Mouse (Mus musculus) adrenal gland, postnatal 14 days (tissue): ENCODE measurements around the gene Siah3. TPM values are rescaled to one million over a fixed set of nuclear protein-coding genes. Genes with fewer than 3 reads are reported as not detected.

Experiments
- DNase-seq: peaks from one replicate; pipeline ENCODE4 v3.0.0; 2021; ENCODE audit warnings: mixed read lengths
- total RNA-seq: library from RNA; stranded (reverse); gene quantifications from 2 replicates; pipeline ENCODE4 v1.2.3, GENCODE M21; 2021

The Siah3 gene
- total RNA-seq, 1 experiment from 2014 or later, result 0.63 TPM

- DNase-seq, result no peak
These were observed 13.2 kb downstream of the Siah3 start for GRCm38 (mm10) chr14:75468941-75469340.

DNA sequence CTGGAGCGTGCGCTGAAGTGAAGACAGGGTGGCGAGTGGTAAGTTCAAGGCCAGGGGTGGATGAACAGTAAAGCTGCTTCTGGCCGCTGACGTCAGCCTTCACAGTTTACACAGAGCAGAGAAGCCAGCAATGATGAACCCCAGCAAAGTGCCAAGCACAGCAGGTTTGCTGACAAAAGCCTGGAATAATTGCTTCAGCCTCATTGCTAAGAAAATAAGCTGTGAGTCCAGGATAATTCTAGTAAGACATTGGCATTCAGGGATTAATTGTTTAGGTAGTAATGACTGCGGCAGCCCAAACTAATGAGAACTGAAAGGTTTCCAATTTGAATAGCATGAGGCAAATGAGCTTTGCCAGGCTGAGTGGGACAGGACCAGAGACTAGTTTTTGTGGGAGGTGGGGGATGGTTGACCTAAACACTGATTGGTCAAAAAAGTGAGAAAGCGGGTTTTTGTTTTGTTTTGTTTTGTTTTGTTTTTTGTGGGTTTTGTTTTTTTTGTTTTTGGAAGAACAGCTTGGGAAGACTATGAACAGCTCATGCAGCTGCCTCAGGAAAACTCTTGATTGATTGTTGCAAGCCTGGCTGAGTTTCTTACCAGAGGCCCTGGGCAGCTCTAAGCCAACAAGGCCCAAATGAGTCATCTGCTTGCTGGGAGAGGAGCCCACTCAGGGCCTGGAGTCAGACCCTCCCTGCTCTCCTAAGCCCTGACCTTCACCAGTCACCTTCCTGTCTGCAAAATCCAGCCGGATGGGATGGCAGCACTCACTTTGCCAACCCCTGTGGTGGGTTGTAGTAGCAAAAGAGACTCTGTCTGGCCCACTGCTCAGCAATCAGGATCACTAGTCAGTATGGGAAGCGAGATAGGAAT is 17.5 kb downstream of the Siah3 start:
- peak; percentile 72 for DNase-seq

GRCm38 (mm10) chr14:75475887-75476286 is 20.1 kb downstream of the Siah3 start:
- no peak for DNase-seq

- no peak for DNase-seq
These were observed 26.7 kb downstream of the Siah3 start for GRCm38 (mm10) chr14:75482231-75483175.

DNA sequence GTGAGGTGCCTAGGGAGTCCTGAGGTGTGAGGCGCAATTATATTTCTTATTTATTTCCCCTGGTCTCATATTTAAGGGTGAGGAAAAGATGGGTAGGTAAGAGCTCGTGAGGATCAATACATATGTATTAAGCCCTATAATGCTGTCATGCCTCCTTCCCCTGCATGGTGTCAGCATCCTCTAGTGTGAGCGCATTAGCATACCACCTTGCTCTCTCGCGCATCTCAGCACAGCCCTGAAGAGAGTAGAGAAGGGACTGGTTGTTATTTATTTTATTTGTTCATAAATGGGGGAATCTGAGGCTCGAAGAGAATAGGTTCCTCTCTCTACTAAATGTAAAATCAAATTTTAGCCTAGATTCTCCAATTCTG is 27.4 kb downstream of the Siah3 start:
- no peak for DNase-seq

GRCm38 (mm10) chr14:75487932-75488331 is 32.1 kb downstream of the Siah3 start:
- no peak for DNase-seq

GRCm38 (mm10) chr14:75493555-75494194 is 37.9 kb downstream of the Siah3 start:
- DNase-seq, result no peak

GRCm38 (mm10) chr14:75494926-75495325 is 39.1 kb downstream of the Siah3 start:
- DNase-seq, result no peak

DNA sequence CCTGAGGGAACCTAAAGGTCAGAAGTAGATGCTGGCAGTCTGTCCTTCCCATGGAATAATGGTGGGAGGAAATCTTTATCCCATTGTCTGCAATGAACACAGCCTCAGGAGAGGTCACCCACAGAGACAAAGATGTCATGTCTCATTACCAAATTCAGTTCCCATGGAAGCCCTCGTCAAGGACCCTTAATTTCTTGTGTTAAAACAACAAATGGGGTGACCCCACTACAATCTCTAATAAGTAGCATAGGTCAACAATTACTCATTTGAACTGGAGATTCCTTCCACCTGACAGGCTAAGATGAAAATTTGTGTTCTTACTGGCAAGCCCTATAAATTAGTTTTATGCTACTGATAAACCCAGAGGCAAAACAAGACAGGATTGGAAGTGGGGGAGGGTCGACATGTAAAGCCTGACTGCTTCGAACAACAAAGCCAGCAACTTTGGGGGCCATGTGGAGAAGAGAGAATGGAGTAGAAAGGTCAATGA is 45.8 kb downstream of the Siah3 start:
- DNase-seq, result no peak

DNA sequence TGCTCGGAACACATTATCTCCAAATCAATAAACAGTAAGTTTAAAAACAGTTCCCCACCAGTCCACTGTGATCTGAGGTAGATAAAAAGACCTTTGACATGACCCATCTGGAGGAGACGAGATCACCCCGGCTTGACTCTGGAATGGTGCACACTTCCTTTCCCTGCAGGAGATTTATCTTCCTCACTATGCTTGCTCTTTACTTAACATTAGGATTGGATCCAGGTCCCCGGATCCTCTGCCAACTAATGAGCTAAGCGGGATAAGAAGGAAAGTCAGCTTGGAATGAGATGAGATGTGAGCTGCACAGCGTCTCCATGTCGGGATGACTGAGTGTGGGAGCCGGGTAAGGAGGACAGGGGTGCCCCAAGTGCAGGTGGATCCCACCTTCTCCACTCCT is 46.7 kb downstream of the Siah3 start:
- DNase-seq, result peak; percentile 7

DNA sequence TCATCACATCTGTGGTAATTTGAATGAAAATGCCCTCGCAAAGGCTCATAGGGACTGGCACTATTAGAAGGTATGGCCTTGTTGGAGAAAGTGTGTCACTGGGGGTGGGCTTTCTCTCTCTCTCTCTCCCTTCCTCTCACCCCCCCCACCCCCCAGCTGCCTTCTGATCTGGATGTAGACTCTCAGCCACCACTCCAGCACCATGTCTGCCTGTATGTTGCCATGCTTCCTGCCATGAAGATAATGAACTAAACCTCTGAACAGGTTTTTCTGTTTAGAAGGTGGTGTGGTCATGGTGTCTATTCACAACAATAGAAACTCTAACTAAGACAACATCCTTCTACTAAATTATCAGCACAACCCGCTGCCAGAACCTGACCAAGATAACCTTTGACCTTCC is 48.5 kb downstream of the Siah3 start:
- no peak for DNase-seq

- no peak for DNase-seq
These were observed 49.5 kb downstream of the Siah3 start for GRCm38 (mm10) chr14:75505126-75505840.

GRCm38 (mm10) chr14:75506246-75506645 is 50.5 kb downstream of the Siah3 start:
- DNase-seq, result no peak

- DNase-seq, result no peak
These were observed 54.3 kb downstream of the Siah3 start for GRCm38 (mm10) chr14:75510125-75510524.

DNA sequence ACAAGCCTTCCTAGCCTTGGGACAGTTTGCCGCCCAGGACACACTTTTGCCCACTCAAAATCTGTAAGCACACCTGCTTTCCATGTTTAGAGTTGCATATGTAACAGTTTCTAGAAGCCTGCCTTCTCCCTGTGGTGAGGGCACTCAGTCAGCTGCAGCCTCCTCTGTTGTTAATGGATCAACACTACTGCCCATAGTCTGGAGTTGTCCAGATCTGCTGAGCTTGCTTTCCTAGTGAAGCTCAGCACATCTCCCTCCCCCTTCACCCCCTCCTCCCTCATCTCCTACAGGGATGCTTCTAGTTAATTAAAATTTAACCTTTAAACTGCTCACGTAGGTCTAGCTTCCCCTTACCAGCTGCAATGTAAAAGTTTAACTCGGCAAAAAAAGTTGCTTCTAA is 57.2 kb downstream of the Siah3 start:
- no peak for DNase-seq

DNA sequence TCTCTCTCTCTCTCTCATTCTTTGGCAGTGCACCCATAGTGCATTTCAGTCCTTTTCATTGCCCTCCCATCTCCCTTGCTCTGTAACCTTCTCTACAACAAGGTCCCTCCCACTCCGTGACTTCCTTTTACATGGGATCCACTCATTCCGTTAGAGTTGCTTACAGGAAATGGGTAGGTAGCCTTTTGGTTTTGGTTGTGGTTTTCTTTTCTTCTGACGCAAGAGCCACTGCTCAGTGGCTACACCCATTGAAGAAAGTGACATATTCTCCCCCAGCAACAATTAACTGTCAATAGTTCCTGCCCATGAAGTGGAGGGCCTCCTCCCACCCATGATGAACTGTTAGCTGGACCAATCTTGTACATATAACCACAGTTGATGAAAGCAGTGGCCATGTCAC is 60.4 kb downstream of the Siah3 start:
- DNase-seq, result no peak

GRCm38 (mm10) chr14:75516917-75517595 is 61.3 kb downstream of the Siah3 start:
- no peak for DNase-seq

GRCm38 (mm10) chr14:75518196-75518887 is 62.6 kb downstream of the Siah3 start:
- no peak for DNase-seq

DNA sequence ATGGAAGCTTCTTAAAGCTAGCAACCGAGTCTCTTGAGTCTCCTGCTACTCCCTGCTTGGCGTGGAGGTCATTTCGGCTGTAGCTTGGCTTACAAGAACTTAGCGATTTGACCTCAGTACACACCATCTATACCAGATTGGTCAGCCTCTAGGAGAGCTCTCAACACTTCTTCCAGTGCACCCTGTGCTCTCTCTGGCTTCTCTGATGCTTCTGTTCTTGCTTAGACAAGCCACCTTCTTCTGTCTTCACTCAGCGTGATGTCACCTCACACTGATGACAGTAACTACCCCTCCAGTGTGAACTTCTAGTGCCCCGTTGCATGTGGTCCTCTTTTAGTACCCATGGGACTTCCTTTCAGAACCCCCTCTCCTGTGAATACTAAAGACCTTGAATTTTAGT is 63.1 kb downstream of the Siah3 start:
- no peak for DNase-seq

- no peak for DNase-seq
These were observed 63.9 kb downstream of the Siah3 start for GRCm38 (mm10) chr14:75519668-75520067.

GRCm38 (mm10) chr14:75524648-75525047 is 68.9 kb downstream of the Siah3 start:
- no peak for DNase-seq
